Mouse (Mus musculus) heart, embryonic 12.5 days (tissue): ENCODE measurements at regions not wholly inside any gene's neighbourhood (a gene's known extent, or its start where the extent isn't known, plus 50 kb on each side); places are given as distances from the start of the nearest gene placed in this dataset.

Experiments used
- ATAC-seq: fragments of 200-750 bp; cut with Nextera tagmentation; 2 replicates; pipeline ENCODE4 v1.8.0; 2017; ENCODE audit warnings: moderate TSS enrichment, moderate library complexity; ENCODE audit not compliant: insufficient number of reproducible peaks, low FRiP score
- H3K27ac ChIP-seq: fragments of 300-500 bp; sonication (generic); 2 replicates; pipeline ENCODE4 v1.5.1; 2016; ENCODE audit warnings: mild to moderate bottlenecking, moderate library complexity; ENCODE audit not compliant: poor library complexity, severe bottlenecking
- H3K27me3 ChIP-seq: fragments of 300-500 bp; sonication (generic); replicated peaks from 2 replicates; pipeline ENCODE4 v1.6.1; 2016; ENCODE audit warnings: mild to moderate bottlenecking, moderate library complexity
- H3K36me3 ChIP-seq: fragments of 300-500 bp; sonication (generic); 2 replicates; pipeline ENCODE4 v1.6.1; 2016; ENCODE audit warnings: mild to moderate bottlenecking, moderate library complexity
- H3K4me1 ChIP-seq: fragments of 300-500 bp; sonication (generic); replicated peaks from 2 replicates; pipeline ENCODE4 v1.6.1; 2016; ENCODE audit warnings: mild to moderate bottlenecking
- H3K4me2 ChIP-seq: fragments of 300-500 bp; sonication (generic); 2 replicates; pipeline ENCODE4 v1.6.1; 2016; ENCODE audit warnings: mild to moderate bottlenecking, moderate library complexity
- H3K4me3 ChIP-seq: fragments of 300-500 bp; sonication (generic); 2 replicates; pipeline ENCODE4 v1.5.1; 2016; ENCODE audit warnings: mild to moderate bottlenecking
- H3K9ac ChIP-seq: fragments of 300-500 bp; sonication (generic); 2 replicates; pipeline ENCODE4 v1.6.1; 2016; ENCODE audit warnings: mild to moderate bottlenecking, moderate library complexity
- H3K9me3 ChIP-seq: fragments of 300-500 bp; sonication (generic); replicated peaks from 2 replicates; pipeline ENCODE4 v1.6.1; 2016; ENCODE audit warnings: mild to moderate bottlenecking, moderate library complexity
- WGBS: fragments of 180-500 bp; shearing (Covaris S2); methylation state at CpG from one replicate; pipeline ENCODE4 v1.1.7; 2016; 5-methylcytosine and 5-hydroxymethylcytosine counted together

- WGBS, result 69% methylated on average over 1 of the region's 1 CpGs
- no peak overlapping the region for H3K4me3 ChIP-seq
Observed at GRCm38 (mm10) chr2:47862446-47862845, 951.5 kb upstream of the Acvr2a start.

GRCm38 (mm10) chr2:47878002-47878401 lies 935.9 kb upstream of the Acvr2a start:
- no peaks in the 10 kb centered on the region for H3K36me3 ChIP-seq
- H3K4me3 ChIP-seq, result no peak overlapping the region
- H3K4me2 ChIP-seq, result no peak overlapping the region
- no peaks in the 10 kb centered on the region for H3K4me1 ChIP-seq
- no peak overlapping the region for H3K27ac ChIP-seq
- H3K27me3 ChIP-seq, result no peaks in the 10 kb centered on the region
- no peaks in the 10 kb centered on the region for H3K9me3 ChIP-seq
- ATAC-seq, result no peak
- 53% methylated on average over 2 of the region's 2 CpGs for WGBS
- no peak overlapping the region for H3K9ac ChIP-seq

More at GRCm38 (mm10) chr2:47862446-47862845, 951.5 kb upstream of the Acvr2a start:
- no peaks in the 10 kb centered on the region for H3K9me3 ChIP-seq
- H3K27me3 ChIP-seq, result no peaks in the 10 kb centered on the region
- ATAC-seq, result no peak
- H3K36me3 ChIP-seq, result no peaks in the 10 kb centered on the region
- no peak overlapping the region for H3K9ac ChIP-seq
- no peak overlapping the region for H3K27ac ChIP-seq
- no peak overlapping the region for H3K4me2 ChIP-seq
- no peaks in the 10 kb centered on the region for H3K4me1 ChIP-seq

- no peak for ATAC-seq
Observed at GRCm38 (mm10) chr2:47879071-47879470, 934.8 kb upstream of the Acvr2a start.

GRCm38 (mm10) chr2:47879796-47880195 lies 934.1 kb upstream of the Acvr2a start:
- no peak overlapping the region for H3K27ac ChIP-seq
- no peaks in the 10 kb centered on the region for H3K4me1 ChIP-seq
- WGBS, result 84% methylated on average over 1 of the region's 1 CpGs
- H3K9me3 ChIP-seq, result no peaks in the 10 kb centered on the region
- H3K36me3 ChIP-seq, result no peaks in the 10 kb centered on the region
- H3K9ac ChIP-seq, result no peak overlapping the region
- no peaks in the 10 kb centered on the region for H3K27me3 ChIP-seq
- no peak overlapping the region for H3K4me2 ChIP-seq
- no peak for ATAC-seq
- H3K4me3 ChIP-seq, result no peak overlapping the region

More at GRCm38 (mm10) chr2:47879071-47879470, 934.8 kb upstream of the Acvr2a start:
- WGBS, result 84% methylated on average over 2 of the region's 2 CpGs
- H3K4me2 ChIP-seq, result no peak overlapping the region
- H3K27me3 ChIP-seq, result no peaks in the 10 kb centered on the region
- H3K36me3 ChIP-seq, result no peaks in the 10 kb centered on the region
- H3K4me3 ChIP-seq, result no peak overlapping the region
- no peaks in the 10 kb centered on the region for H3K9me3 ChIP-seq
- H3K27ac ChIP-seq, result no peak overlapping the region
- H3K4me1 ChIP-seq, result no peaks in the 10 kb centered on the region
- H3K9ac ChIP-seq, result no peak overlapping the region

- no peak for ATAC-seq
- WGBS, result 70% methylated on average over 1 of the region's 1 CpGs
- H3K4me2 ChIP-seq, result no peak overlapping the region
- H3K4me1 ChIP-seq, result no peaks in the 10 kb centered on the region
- no peaks in the 10 kb centered on the region for H3K9me3 ChIP-seq
- no peaks in the 10 kb centered on the region for H3K36me3 ChIP-seq
- no peak overlapping the region for H3K4me3 ChIP-seq
- H3K9ac ChIP-seq, result no peak overlapping the region
- no peaks in the 10 kb centered on the region for H3K27me3 ChIP-seq
- no peak overlapping the region for H3K27ac ChIP-seq
Observed at GRCm38 (mm10) chr2:47888166-47888565, 925.7 kb upstream of the Acvr2a start.

- no peak for ATAC-seq
- H3K36me3 ChIP-seq, result no peaks in the 10 kb centered on the region
- 64% methylated on average over 1 of the region's 1 CpGs for WGBS
- H3K27ac ChIP-seq, result no peak overlapping the region
- H3K27me3 ChIP-seq, result no peaks in the 10 kb centered on the region
- H3K4me3 ChIP-seq, result no peak overlapping the region
- no peak overlapping the region for H3K4me2 ChIP-seq
- no peaks in the 10 kb centered on the region for H3K4me1 ChIP-seq
- H3K9me3 ChIP-seq, result no peaks in the 10 kb centered on the region
- no peak overlapping the region for H3K9ac ChIP-seq
Observed at GRCm38 (mm10) chr2:47891366-47891765, 922.5 kb upstream of the Acvr2a start.

- H3K4me1 ChIP-seq, result no peaks in the 10 kb centered on the region
- no peak overlapping the region for H3K4me2 ChIP-seq
- 68% methylated on average over 2 of the region's 2 CpGs for WGBS
- ATAC-seq, result no peak
- H3K9me3 ChIP-seq, result no peaks in the 10 kb centered on the region
- no peak overlapping the region for H3K9ac ChIP-seq
- H3K27ac ChIP-seq, result no peak overlapping the region
- no peaks in the 10 kb centered on the region for H3K27me3 ChIP-seq
- H3K36me3 ChIP-seq, result no peaks in the 10 kb centered on the region
- no peak overlapping the region for H3K4me3 ChIP-seq
Observed at GRCm38 (mm10) chr2:47892879-47893278, 921.0 kb upstream of the Acvr2a start.

- no peak overlapping the region for H3K4me3 ChIP-seq
- H3K36me3 ChIP-seq, result no peaks in the 10 kb centered on the region
- no peaks in the 10 kb centered on the region for H3K9me3 ChIP-seq
- ATAC-seq, result no peak
- H3K9ac ChIP-seq, result no peak overlapping the region
- no peak overlapping the region for H3K27ac ChIP-seq
- H3K4me1 ChIP-seq, result no peaks in the 10 kb centered on the region
- no peak overlapping the region for H3K4me2 ChIP-seq
- H3K27me3 ChIP-seq, result no peaks in the 10 kb centered on the region
Observed at GRCm38 (mm10) chr2:47894806-47895205, 919.1 kb upstream of the Acvr2a start.

GRCm38 (mm10) chr2:47914270-47914669 lies 899.6 kb upstream of the Acvr2a start:
- Histone ChIP-seq H3K27me3 (no peaks in the 10 kb centered on the region), H3K36me3 (no peaks in the 10 kb centered on the region), H3K4me3 (no peak overlapping the region), H3K4me1 (no peaks in the 10 kb centered on the region), H3K9ac (no peak overlapping the region), H3K9me3 (no peaks in the 10 kb centered on the region), H3K4me2 (no peak overlapping the region), H3K27ac (no peak overlapping the region)
- WGBS, result 71% methylated on average over 1 of the region's 1 CpGs
- no peak for ATAC-seq

- 67% methylated on average over 4 of the region's 4 CpGs for WGBS
- no peak overlapping the region for H3K4me3 ChIP-seq
- no peaks in the 10 kb centered on the region for H3K9me3 ChIP-seq
- no peak for ATAC-seq
- no peak overlapping the region for H3K9ac ChIP-seq
- H3K27me3 ChIP-seq, result no peaks in the 10 kb centered on the region
- no peaks in the 10 kb centered on the region for H3K4me1 ChIP-seq
- H3K4me2 ChIP-seq, result no peak overlapping the region
- H3K36me3 ChIP-seq, result no peaks in the 10 kb centered on the region
- no peak overlapping the region for H3K27ac ChIP-seq
Observed at GRCm38 (mm10) chr2:47914986-47915485, 898.9 kb upstream of the Acvr2a start.

GRCm38 (mm10) chr2:47922965-47923364 lies 890.9 kb upstream of the Acvr2a start:
- Histone ChIP-seq H3K9me3 (no peaks in the 10 kb centered on the region), H3K27ac (no peak overlapping the region), H3K9ac (no peak overlapping the region), H3K4me2 (no peak overlapping the region), H3K4me1 (no peaks in the 10 kb centered on the region), H3K4me3 (no peak overlapping the region), H3K27me3 (no peaks in the 10 kb centered on the region), H3K36me3 (no peaks in the 10 kb centered on the region)
- ATAC-seq, result no peak

GRCm38 (mm10) chr2:47926620-47927019 lies 887.3 kb upstream of the Acvr2a start:
- no peaks in the 10 kb centered on the region for H3K36me3 ChIP-seq
- no peak overlapping the region for H3K9ac ChIP-seq
- no peaks in the 10 kb centered on the region for H3K4me1 ChIP-seq
- no peak overlapping the region for H3K27ac ChIP-seq
- ATAC-seq, result no peak
- H3K27me3 ChIP-seq, result no peaks in the 10 kb centered on the region
- no peak overlapping the region for H3K4me3 ChIP-seq
- no peak overlapping the region for H3K4me2 ChIP-seq
- no peaks in the 10 kb centered on the region for H3K9me3 ChIP-seq
